Mouse (Mus musculus) heart, postnatal 0 days (tissue): ENCODE measurements around the gene Trpm1.

Experiments used
- CTCF ChIP-seq: IDR thresholded peaks from 2 replicates; pipeline ENCODE4 v1.5.1; 2016; ENCODE audit warnings: antibody characterized with exemption, control low read depth, low read depth
- EP300 ChIP-seq: IDR thresholded peaks from 2 replicates; pipeline ENCODE4 v1.6.1; 2016; ENCODE audit warnings: antibody characterized with exemption, low read depth

DNA sequence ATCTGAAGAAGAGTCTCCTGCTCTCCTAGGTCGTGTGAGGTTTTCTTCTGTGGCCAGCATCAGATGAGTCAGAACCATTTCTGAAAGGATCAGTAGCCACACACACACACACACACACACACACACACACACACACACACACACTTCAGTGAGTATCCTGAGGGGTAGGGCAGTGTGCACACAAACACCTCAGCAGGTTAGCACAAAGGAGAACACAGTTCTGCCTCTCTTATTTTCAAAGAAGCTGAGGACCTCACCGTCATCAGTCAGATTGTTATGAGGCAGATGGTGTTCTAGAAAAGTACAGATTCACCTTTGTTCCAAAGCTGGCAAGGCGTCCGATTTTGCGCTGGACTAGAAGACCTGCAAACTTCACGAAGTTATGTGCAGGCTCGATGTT lies 156.6 kb downstream of the Trpm1 start:
- TF ChIP-seq CTCF (no peak), EP300 (no peak)
